Mouse (Mus musculus): ENCODE results near the gene Camta1. TPM values are rescaled to one million over a fixed set of nuclear protein-coding genes. Genes with fewer than 3 reads are reported as not detected.

The Camta1 gene
- polyA plus RNA-seq, 1 experiment from 2014 or later = 122 TPM

DNA sequence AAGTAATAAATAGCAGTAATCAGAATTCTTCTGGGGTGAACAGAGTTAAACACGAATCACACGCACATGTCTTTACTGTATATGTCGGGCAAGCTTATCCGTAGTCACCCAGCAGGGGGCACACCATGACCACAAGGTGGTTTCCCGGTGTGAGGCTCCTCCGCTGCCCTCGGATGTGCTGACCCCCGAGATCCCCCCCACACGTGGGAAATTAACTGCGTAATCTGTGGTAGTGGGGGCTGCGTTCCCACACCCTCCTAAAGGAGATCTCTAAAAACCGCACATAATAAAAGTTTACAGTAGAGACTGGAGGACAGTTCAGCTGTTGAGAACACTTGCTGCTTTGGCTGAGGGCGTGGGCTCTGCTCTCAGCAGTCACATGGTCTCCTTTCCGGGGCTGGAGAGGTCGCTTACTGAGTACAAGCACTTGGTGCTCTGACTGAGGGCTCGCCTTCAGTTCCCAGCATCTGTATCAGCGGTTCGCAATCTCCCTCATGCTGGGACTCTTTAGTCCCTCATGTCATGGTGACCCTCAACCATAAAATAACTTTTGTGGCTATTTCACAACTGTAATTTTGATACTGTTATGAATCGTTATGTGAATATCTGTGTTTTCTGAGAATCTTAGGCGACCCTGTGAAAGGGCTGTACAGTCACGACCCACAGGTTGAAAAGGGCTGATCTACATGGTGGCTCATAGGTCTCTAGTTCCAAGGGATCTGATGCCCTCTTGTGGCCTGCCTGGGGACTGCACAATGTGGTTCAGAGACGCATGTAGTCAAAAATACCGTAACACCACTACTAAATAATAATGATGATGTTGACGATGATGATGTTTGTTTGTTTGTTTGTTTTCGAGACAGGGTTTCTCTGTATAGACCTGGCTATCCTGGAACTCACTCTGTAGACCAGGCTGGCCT, 896.8 kb downstream of the Camta1 start:
- no peaks in the 10 kb centered on the region for H3K27me3 ChIP-seq (ENCODE audit: poor library complexity, severe bottlenecking)
- H3K4me1 ChIP-seq = peaks cover 5% of the 10 kb centered on the region
- H3K36me3 ChIP-seq (replicated peaks) = no peaks in the 10 kb centered on the region
- H3K27ac ChIP-seq = no peak overlapping the region
- DNase-seq (ENCODE audit: extremely low spot score, low spot score) = peak; percentile 75
- WGBS = 17% methylated on average over 25 of the region's 25 CpGs
- peak overlapping the region; percentile 31 for H3K4me3 ChIP-seq
- no peaks in the 10 kb centered on the region for H3K9me3 ChIP-seq

DNA sequence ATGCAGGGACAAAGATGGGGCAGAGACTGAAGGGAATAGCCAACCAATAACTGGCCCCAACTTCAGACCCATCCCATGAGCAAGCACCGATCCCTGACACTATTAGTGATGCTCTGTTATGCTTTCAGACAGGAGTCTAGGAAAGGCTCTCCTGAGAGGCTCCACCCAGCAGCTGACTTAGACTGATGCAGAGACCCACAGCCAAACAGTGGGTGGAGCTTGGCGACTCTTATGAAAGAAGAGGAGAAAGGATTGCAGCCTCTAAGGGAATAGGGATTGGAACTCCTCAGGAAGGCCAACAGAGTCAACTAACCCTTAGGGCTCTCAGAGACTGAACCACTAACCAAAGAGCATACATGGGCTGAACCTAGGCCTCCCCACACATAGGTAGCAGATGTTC, 898.0 kb downstream of the Camta1 start:
- Histone ChIP-seq H3K9me3 (no peaks in the 10 kb centered on the region), H3K27ac (no peak overlapping the region), H3K4me3 (no peak overlapping the region), H3K4me1 (peaks cover 5% of the 10 kb centered on the region), H3K36me3 (replicated peaks) (no peaks in the 10 kb centered on the region), H3K27me3 (ENCODE audit: poor library complexity, severe bottlenecking) (no peaks in the 10 kb centered on the region)
- DNase-seq (ENCODE audit: extremely low spot score, low spot score) = no peak
- WGBS = 72% methylated on average over 2 of the region's 2 CpGs

GRCm38 (mm10) chr4:150962231-150962630, 899.4 kb downstream of the Camta1 start:
- no peaks in the 10 kb centered on the region for H3K9me3 ChIP-seq
- no peaks in the 10 kb centered on the region for H3K36me3 ChIP-seq (replicated peaks)
- 79% methylated on average over 6 of the region's 6 CpGs for WGBS
- H3K4me1 ChIP-seq = peaks cover 5% of the 10 kb centered on the region
- no peak overlapping the region for H3K4me3 ChIP-seq
- DNase-seq (ENCODE audit: extremely low spot score, low spot score) = no peak
- H3K27me3 ChIP-seq (ENCODE audit: poor library complexity, severe bottlenecking) = no peaks in the 10 kb centered on the region
- H3K27ac ChIP-seq = no peak overlapping the region

GRCm38 (mm10) chr4:150958536-150958935, 903.1 kb downstream of the Camta1 start:
- WGBS = 86% methylated on average over 7 of the region's 7 CpGs
- H3K4me1 ChIP-seq = no peaks in the 10 kb centered on the region
- no peaks in the 10 kb centered on the region for H3K27me3 ChIP-seq (ENCODE audit: poor library complexity, severe bottlenecking)
- no peaks in the 10 kb centered on the region for H3K9me3 ChIP-seq
- H3K36me3 ChIP-seq (replicated peaks) = no peaks in the 10 kb centered on the region
- H3K27ac ChIP-seq = no peak overlapping the region
- no peak for DNase-seq (ENCODE audit: extremely low spot score, low spot score)
- H3K4me3 ChIP-seq = no peak overlapping the region

DNA sequence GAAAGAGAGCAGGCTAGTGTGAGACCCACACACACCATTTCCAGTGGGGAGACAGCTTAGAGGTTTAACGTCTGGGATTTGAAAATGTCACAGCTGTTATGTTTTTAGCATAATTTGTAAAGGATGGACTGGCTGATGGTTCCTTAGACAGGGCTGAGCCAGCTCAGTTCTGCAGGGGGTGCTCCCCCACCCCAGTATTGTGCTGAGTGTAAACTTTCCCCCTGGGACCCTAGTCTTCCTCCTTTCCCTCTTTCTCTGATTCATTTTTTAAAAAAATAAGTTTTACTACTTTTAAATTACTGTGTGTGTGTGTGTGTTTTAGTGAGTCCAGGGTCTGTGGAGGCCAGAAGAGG, 904.6 kb downstream of the Camta1 start:
- H3K36me3 ChIP-seq (replicated peaks) = no peaks in the 10 kb centered on the region
- no peaks in the 10 kb centered on the region for H3K27me3 ChIP-seq (ENCODE audit: poor library complexity, severe bottlenecking)
- DNase-seq (ENCODE audit: extremely low spot score, low spot score) = no peak
- 76% methylated on average over 1 of the region's 1 CpGs for WGBS
- no peaks in the 10 kb centered on the region for H3K4me1 ChIP-seq
- no peak overlapping the region for H3K27ac ChIP-seq
- no peaks in the 10 kb centered on the region for H3K9me3 ChIP-seq
- no peak overlapping the region for H3K4me3 ChIP-seq

- H3K9me3 ChIP-seq = no peaks in the 10 kb centered on the region
- no peak for DNase-seq (ENCODE audit: extremely low spot score, low spot score)
- H3K27me3 ChIP-seq (ENCODE audit: poor library complexity, severe bottlenecking) = no peaks in the 10 kb centered on the region
- no peak overlapping the region for H3K27ac ChIP-seq
- no peak overlapping the region for H3K4me3 ChIP-seq
- WGBS = 89% methylated on average over 13 of the region's 13 CpGs
- no peaks in the 10 kb centered on the region for H3K36me3 ChIP-seq (replicated peaks)
- no peaks in the 10 kb centered on the region for H3K4me1 ChIP-seq
Observed at GRCm38 (mm10) chr4:150956369-150957105, 905.1 kb downstream of the Camta1 start.

DNA sequence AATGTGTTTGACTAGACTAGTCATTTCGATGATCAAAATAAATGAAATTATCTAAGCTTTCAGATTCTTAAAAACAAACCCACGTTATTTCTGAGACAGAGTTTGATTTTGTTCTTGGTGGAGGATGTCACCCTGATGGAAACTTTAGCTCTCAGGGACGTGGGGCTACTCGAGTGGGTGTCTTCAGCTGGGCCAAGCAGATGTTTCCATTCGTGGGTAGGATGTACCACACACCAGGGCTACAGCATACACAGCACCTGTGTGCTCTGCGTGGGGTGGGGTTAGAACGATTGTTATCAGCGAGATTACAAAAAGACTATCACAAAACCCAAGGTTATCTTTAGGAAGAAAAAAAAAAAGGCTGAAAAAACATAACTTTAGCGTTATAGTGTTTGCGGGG, 910.7 kb downstream of the Camta1 start:
- no peak overlapping the region for H3K27ac ChIP-seq
- H3K4me3 ChIP-seq = no peak overlapping the region
- no peaks in the 10 kb centered on the region for H3K4me1 ChIP-seq
- H3K36me3 ChIP-seq (replicated peaks) = no peaks in the 10 kb centered on the region
- DNase-seq (ENCODE audit: extremely low spot score, low spot score) = no peak
- no peaks in the 10 kb centered on the region for H3K27me3 ChIP-seq (ENCODE audit: poor library complexity, severe bottlenecking)
- no peaks in the 10 kb centered on the region for H3K9me3 ChIP-seq
- WGBS = 88% methylated on average over 10 of the region's 10 CpGs

GRCm38 (mm10) chr4:150944707-150945106, 917.0 kb downstream of the Camta1 start:
- H3K9me3 ChIP-seq = no peaks in the 10 kb centered on the region
- WGBS = 95% methylated on average over 7 of the region's 7 CpGs
- no peak overlapping the region for H3K4me3 ChIP-seq
- no peaks in the 10 kb centered on the region for H3K36me3 ChIP-seq (replicated peaks)
- H3K27ac ChIP-seq = no peak overlapping the region
- H3K27me3 ChIP-seq (ENCODE audit: poor library complexity, severe bottlenecking) = no peaks in the 10 kb centered on the region
- H3K4me1 ChIP-seq = no peaks in the 10 kb centered on the region
- DNase-seq (ENCODE audit: extremely low spot score, low spot score) = no peak

DNA sequence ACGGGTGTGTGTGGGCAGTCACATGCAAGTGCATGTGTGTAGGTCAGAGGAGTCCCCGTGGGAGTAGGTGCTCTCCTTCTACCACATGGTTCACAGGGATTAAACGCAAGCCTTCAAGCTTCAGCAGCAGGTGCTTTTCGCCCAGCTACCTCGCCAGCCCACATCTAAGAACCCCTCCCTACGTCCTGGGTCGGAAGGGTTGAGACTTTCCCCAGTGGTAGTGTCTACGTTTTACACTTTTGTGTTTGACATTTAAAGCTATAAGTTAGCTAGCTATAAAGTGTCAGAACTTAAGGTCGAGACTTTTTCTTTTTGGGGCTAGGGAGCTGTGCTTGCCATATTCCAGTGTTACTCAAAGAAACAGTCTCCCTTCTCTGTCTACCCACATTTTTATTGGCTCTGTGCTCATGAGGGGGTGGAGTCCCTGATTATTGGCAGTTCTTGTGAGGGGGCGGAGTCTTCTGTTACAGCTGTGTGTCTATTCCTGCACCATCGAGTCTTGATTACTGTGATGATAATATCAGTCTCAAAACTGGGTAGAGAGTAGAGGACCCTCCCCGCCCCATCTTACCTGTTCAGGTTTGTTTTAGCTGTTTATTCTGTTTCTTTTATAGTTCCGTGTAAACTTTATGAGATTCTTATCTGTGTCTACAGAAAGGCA, 921.6 kb downstream of the Camta1 start:
- Histone ChIP-seq H3K4me3 (no peak overlapping the region), H3K4me1 (no peaks in the 10 kb centered on the region), H3K27me3 (ENCODE audit: poor library complexity, severe bottlenecking) (no peaks in the 10 kb centered on the region), H3K36me3 (replicated peaks) (no peaks in the 10 kb centered on the region), H3K27ac (no peak overlapping the region), H3K9me3 (no peaks in the 10 kb centered on the region)
- no peak for DNase-seq (ENCODE audit: extremely low spot score, low spot score)
- 68% methylated on average over 13 of the region's 13 CpGs for WGBS

DNA sequence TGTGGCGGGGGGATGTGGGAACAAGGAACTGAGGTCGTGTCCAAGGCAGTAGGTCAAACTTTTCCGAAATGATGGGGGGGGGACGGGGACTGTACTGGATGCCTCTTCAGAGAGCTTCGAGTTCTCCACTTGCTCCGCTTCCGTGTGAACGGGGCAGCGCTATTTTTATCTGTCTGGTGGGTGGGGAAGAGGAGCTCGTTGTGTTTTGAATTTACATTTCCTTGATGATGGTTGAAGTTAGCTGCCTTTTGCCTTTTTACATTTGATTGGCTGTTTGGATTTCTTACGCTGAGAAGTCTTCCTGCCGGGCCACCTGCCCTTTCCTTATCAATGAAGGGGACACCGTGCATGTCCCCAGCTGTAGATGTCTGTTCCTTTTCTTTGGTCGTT, 923.6 kb downstream of the Camta1 start:
- Histone ChIP-seq H3K4me1 (no peaks in the 10 kb centered on the region), H3K27ac (no peak overlapping the region), H3K27me3 (ENCODE audit: poor library complexity, severe bottlenecking) (no peaks in the 10 kb centered on the region), H3K4me3 (no peak overlapping the region), H3K9me3 (no peaks in the 10 kb centered on the region), H3K36me3 (replicated peaks) (no peaks in the 10 kb centered on the region)
- 74% methylated on average over 14 of the region's 14 CpGs for WGBS
- DNase-seq (ENCODE audit: extremely low spot score, low spot score) = no peak

DNA sequence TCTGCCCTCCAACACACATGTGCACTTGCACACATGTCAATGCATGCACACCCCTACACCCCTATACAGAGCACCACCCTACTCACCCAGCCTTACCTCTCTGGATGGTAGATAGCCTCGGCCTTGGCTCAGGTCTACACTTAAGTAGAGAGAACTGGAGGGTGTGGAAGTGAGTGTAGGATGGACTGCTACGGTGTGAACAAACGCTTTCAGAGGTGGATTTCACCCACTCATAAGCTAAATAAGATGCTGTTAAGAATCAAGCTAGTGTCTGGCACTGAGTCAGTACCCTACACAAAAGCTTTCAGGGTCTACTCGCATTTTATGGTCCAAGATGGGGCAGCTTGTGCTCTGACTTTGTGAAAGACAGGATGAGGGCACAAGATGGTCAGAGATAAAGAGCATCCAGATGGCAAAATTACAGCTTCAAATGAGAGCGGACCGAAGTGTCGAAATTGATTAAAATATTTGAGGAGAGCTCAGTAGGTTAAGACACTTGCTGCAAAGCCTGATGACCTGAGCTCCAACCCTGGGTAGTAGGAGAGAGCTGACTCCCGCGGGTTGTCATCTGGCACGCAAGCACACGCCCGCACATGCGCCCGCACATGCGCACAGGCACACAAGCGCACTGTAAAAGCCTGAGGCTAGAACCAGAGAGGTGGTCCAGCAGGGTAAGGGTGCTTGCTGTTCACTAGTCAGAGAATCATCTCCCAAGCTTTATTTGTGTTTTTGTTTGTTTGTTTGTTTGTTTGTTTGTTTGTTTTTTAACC, 924.2 kb downstream of the Camta1 start:
- 85% methylated on average over 16 of the region's 16 CpGs for WGBS
- Histone ChIP-seq H3K4me1 (no peaks in the 10 kb centered on the region), H3K27ac (no peak overlapping the region), H3K27me3 (ENCODE audit: poor library complexity, severe bottlenecking) (no peaks in the 10 kb centered on the region), H3K4me3 (no peak overlapping the region), H3K9me3 (no peaks in the 10 kb centered on the region), H3K36me3 (replicated peaks) (no peaks in the 10 kb centered on the region)
- DNase-seq (ENCODE audit: extremely low spot score, low spot score) = no peak

DNA sequence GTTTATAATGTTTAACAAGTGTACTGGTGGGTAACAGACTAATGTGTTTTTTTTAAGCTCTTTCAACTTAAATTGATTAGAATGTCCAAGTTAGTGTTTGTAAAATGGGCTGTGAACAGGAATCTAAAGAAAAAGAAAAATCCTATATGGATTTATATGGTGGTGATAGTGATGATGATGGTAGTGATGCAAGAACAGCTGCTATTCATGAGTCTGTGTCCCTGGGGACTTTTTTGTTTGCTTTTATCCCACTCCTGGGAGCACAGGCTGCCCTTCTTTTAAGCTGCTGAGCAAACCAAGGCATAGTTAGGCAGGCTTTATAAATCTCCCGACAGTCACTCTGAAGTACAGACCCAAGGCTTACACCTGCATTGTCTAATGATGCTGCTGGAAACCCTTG, 928.2 kb downstream of the Camta1 start:
- Histone ChIP-seq H3K36me3 (replicated peaks) (no peaks in the 10 kb centered on the region), H3K27me3 (ENCODE audit: poor library complexity, severe bottlenecking) (no peaks in the 10 kb centered on the region), H3K4me1 (no peaks in the 10 kb centered on the region), H3K4me3 (no peak overlapping the region), H3K27ac (no peak overlapping the region), H3K9me3 (no peaks in the 10 kb centered on the region)
- no peak for DNase-seq (ENCODE audit: extremely low spot score, low spot score)
- 91% methylated on average over 1 of the region's 1 CpGs for WGBS
